Mouse (Mus musculus): ENCODE results near the gene Ear10.
"Not testable (repeated sequence)": the region's sequence is repeated elsewhere in the genome, so short reads cannot be mapped to it uniquely, and the experiment has no call there.

The Ear10 gene

DNA sequence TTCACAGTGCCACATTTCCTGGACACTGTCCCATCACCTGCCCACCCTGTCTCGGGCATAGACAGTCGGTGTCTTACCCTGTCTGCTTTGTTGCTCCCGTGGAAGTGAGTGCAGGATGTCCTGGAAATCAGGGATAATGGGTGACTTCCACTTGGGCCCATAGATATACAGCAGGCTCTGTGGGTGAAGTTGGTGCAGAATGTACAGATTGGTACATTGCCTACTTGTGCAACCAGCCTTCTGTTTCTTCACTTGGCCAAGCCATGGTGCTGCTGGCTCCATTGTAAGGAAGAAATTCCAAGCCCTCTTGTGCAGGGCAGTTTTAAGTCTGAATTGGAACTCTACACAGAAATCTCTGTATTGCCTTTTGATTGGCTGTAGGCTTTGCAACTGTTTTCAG is at the start of gene Ear10:
Gene Ear10, minus strand, starts transcription at position 101 of the 400 bp plus-strand sequence.
- DNase-seq (ENCODE audit: low spot score): not testable (repeated sequence)

DNA sequence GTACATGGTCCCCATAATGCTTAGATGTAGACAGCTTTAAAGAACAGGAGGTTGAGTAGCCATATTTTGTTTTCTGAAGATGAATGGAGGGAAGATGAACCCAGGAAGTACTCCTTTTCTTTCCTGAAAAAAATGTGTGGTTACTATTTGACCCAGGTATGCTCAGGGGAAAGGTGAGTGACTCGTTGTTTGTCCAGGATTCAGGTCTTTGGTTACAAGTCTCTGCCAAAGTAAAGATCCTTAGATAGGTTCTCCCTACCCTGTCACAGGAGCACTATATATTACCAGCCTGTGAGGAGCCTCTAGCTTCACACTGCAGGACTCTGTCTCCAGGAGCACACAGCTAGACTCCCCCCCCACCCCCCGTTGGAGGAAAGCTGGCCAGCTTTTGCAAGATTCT is 33.4 kb upstream of the Ear10 start, which contains the start of gene Ang5:
Gene Ang5, plus strand, starts transcription at position 301 of the 400 bp plus-strand sequence.
- DNase-seq (ENCODE audit: low spot score): not testable (repeated sequence)

DNA sequence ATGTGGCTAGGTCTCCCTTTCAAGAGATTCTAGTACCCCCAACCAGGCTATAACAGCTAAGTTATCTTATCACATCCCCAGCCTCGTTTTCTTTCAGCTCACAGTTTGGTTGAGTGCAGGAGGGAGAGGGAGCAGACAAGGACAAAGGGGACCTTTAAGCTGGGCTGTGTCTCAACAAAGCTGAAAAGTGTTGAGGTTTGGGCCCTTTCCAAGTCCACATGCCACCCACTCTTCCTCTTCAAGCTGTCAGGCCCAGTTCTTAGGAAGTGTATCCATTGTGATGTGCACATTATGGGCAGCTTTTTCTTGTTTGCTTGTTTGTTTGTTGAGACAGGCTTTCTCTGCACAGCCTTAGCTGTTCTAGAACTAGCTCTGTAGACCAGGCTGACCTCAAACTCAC is 31.7 kb upstream of the Ear10 start:
- not testable (repeated sequence) for DNase-seq (ENCODE audit: low spot score)

DNA sequence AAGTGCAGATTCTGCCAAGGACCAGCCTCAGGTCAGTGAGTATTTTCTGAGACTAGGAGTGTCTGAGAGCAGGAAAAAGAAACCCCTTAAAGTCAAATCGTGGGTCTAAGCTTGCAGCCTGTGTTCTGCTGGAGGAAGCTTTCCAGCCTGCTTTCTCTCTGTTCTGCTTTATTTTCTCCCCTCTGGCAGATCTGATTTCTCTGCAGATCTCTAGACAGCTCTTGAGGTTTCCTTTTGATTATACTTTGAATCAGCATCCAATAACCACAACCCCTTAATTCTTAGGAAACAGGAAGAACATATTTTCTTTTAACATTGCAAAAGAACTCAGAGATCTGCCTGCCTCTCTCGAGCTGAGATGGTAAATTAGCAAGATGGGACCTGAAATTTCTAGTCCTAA is 30.0 kb upstream of the Ear10 start:
- not testable (repeated sequence) for DNase-seq (ENCODE audit: low spot score)

DNA sequence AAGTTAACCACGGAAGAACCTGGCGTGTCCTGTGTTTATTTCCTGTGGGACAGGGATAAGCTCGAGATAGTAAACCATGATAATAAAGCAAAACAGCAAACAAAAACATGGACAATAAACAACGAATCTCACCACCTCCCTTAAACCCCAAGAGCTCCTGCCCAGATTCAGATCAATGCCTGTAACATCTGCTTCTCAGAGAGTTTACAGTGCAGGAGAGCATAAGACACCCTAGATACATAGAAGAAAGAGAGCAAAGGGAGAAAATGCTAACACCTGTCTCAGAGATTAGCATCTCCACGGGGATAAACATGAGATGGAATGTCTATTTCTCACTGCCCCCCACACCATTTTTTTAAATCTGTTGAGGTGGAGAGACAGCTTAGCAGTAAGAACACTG is 10.0 kb upstream of the Ear10 start:
- DNase-seq (ENCODE audit: low spot score): not testable (repeated sequence)

DNA sequence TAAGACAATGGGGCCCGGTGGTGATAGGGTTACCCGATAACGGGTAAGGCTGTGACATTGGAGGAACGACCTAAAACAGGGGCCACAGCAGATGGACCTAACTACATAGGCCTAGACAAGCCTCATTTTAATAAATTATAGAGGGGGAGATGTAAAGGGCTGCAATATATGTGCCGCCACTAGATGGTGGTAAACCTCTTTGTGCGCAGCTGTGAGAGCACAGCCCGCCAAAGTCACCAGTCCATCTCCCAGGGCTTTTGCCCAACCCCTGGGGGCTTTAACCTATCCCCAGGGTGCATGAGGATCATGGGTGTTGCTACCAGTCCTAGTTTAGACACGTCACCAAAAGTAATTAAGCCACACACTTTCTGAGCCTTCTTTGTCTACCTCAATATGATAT is 9.6 kb upstream of the Ear10 start:
- peak; percentile 61 for DNase-seq (ENCODE audit: low spot score)

DNA sequence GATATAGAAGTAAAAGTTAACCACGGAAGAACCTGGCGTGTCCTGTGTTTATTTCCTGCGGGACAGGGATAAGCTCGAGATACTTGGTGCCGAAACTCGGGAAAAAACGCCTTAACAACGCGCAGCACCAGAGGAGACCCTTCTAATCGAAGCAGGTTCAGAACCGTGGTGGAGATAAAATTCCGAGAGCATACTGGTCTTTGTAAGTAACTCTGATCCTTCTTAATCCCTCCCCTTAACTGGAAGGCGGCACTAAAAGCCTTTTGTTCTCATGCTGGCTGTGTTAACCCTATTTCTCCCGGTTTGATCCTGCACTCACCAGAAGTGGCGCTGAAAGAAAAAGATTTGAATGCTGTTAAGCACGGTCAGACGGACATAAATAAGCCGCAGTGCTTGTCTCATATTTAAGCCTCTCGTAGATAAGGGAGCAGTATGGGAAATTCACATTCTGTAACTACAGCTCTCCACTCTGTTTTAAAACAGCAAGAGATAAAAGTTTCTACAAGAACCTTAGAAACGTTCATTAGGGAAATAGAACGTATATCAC is 2.1 kb upstream of the Ear10 start:
- not testable (repeated sequence) for DNase-seq (ENCODE audit: low spot score)

DNA sequence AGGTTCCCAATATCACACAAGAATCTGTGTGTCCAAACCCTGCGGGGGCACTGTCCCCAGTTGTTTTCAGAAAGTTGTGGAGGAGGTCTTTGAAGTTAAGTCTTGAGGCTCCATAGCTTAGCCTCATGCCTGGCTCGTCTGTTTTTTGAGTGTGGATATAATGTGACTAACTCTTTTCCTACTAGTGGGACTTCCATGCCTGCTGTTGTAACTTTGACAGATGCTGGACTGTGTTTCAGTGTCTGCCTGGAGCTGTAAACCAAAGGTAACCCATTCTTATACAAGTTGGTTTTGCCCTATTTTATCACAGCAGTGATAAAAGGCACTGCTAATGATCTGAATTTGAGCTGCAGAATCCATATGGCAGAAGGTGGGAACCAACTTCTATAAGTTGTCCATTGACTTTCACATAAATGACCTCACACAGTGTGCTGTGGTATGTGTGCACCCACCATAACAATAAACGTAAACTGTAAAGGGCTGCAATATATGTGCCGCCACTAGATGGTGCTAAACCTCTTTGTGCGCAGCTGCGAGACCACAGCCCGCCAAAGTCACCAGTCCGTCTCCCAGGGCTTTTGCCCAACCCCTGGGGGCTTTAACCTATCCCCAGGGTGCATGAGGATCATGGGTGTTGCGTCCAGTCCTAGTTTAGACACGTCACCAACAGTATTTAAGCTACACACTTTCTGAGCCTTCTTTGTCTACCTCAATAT is 1.5 kb upstream of the Ear10 start, which contains the start of gene Gm8113:
Gene Gm8113, plus strand, starts transcription at position 703 of the 716 bp plus-strand sequence.
- peak; percentile 65 for DNase-seq (ENCODE audit: low spot score)

DNA sequence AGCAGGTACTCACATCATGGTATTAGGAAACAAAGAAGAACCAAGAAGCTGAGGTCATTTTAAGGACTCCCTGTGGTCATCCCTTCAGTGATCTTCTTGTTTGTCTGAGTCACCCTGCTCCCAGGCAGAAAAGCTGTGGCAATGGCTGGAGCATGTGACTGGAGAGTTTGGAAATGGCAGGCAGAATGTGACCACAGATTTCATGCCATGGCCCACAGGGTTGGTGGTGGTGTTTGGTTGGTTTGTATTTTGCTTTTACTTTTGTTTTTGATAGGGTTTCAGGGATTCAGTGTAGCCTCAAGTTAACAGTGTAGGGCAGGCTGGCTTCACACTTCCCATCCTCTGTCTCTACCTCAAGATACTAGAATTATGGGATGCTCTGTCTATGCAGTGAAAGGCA is 5.1 kb downstream of the Ear10 start:
- DNase-seq (ENCODE audit: low spot score): not testable (repeated sequence)

DNA sequence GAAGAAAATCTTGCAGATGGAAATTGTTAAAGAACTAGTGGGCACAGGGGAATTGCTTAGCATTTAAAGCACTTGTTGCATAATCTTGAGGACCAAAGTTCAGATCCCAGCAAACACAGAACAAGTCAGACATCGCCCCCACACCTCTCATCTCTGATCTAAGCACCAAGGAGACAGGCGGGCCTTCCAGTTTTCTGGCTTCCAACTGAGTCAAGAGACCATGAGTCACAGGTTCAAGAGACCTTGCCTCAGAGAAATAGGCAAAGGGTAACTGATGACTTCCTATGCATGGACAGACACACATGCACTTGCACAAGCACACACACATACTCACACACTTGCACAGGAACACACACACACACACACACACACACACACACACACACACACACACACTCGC is 24.8 kb downstream of the Ear10 start:
- not testable (repeated sequence) for DNase-seq (ENCODE audit: low spot score)

DNA sequence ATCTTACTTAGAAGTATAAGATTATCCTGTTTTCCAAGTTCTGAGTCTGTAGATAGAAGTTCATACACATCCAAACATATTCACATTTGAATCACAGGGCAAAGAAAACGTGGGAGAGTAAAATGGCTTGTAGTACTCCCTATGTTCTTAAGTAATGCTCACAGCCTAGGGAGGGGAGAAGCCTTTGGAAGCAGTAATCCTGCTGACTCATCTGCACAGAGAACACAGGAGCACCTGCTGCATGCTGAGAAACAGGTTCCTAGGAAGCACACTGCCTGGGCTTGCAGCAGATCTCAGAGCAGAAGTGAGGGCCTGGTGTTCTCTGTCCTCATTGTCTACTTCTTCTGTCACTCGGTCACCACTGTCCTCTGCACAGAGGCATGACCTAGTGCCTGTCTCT is 28.0 kb downstream of the Ear10 start:
- not testable (repeated sequence) for DNase-seq (ENCODE audit: low spot score)

DNA sequence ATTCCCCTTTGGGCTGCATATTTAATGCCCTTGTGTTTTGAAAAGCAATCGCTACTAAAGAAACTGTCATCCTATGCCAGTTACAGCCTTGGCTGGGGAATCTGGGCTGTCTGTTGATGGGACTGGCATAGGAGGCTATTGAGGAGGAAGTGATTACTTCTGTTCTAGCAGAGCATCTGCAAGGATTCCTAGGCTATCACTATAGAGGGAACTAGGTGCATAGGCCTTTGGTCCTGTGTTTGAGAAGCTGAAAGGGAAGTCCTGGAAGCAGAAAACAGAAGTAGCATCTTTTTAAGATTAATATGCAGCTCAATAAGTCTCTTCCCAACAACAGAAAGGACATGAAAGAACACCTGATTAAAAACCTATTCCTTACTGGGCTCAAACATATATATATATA is 32.1 kb downstream of the Ear10 start:
- not testable (repeated sequence) for DNase-seq (ENCODE audit: low spot score)

DNA sequence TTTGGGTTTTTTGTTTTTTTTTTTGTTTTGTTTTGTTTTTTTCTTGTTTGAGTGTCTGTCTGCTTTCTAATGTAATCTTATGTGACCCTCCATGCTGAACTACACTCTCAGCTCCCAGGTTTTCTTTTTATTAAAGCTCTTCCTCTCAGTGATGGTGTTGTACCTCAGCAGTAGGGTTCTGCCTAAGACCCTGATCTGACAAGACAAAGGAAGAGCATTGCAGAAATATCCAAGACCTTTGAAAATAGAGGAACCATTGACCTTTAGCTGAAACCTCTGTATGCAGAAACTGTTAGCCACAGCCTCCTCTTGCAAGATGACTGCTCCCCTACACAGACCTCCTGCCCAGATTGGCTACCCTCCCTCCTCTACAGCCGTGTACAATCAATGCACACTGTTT is 37.1 kb downstream of the Ear10 start:
- DNase-seq (ENCODE audit: low spot score): not testable (repeated sequence)

DNA sequence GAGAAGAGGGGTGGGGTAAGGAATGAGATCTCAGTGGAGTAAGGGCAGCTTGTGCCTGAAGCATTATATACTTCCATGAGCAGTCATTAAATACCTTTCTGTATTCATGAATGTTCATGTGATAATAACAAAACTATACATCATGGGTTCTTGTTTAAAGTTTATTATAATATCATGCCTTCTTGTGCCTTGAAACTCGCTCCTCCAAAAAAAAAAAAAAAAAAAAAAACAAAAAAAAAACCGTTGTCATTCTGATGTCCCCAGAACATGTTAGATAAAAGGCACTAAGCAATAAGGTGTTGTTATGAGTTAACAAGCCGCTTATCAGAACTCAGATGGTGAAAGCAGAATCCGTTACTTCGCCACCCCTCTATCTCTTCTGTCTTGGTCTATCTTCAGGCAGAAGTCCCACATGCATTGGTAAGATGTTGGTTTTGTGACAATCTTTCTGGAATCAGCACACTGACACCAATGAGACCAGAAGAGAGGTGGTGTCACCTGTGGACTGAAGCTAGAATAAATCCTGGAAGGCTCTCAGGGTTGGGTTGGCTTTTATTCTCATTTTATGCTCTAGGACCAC is 43.3 kb downstream of the Ear10 start:
- DNase-seq (ENCODE audit: low spot score): not testable (repeated sequence)

DNA sequence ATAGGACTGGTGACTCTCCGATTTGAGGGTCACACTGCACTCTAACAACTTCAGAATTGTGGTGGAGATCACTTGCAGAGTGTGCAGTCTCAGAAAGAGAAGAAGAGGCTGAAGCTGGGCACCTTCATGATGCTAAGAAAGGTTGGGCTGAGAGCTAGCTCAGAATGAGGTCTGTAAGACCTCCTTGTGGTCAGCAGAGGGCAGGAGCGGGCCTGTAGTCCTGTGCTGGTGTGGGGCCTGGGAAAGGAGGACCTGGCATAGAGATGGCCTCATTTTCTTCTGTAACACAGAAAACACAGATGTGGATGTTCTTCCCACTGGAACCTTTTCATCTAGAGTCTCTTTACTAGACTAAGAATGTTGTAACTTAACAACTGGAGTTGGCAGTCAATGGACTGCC is 45.6 kb downstream of the Ear10 start:
- DNase-seq (ENCODE audit: low spot score): not testable (repeated sequence)

DNA sequence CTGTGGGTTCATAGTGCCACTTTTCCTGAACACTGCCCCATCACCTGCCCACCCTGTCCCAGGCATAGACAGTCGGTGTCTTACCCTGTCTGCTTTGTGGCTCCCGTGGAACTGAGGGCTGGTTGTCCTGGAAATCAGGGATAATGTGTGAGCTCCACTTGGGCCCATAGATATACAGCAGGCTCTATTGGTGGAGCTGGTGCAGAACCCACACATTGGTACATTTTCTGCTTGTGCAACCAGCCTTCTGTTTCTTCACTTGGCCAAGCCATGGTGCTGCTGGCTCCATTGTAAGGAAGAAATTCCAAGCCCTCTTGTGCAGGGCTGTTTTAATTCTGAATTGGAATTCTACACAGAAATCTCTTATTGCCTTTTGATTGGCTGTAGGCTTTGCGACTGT is 47.9 kb downstream of the Ear10 start, which contains the start of gene Ear1:
Gene Ear1, minus strand, starts transcription at position 101 of the 400 bp plus-strand sequence.
- DNase-seq (ENCODE audit: low spot score): not testable (repeated sequence)

DNA sequence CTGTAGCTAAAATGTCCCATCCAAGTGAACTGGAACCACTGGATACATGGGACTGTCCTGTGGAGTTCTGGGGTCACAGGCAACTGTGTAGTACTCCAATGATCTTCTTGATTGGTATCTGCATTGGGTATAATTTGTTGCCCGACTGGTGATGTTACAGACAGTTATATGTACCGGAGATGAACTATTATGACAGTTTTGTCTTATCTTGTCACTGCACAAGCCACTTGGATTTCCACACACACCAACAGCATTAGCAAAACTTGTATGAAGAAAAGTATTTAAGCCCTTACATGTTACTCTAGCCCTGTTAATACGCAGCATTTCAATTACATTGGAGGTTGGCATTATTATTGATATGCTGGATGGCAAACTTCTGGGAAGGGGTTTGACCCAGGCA is 48.5 kb downstream of the Ear10 start:
- not testable (repeated sequence) for DNase-seq (ENCODE audit: low spot score)
